Mouse (Mus musculus): ENCODE measurements around the gene Btg1. TPM values are rescaled to one million over a fixed set of nuclear protein-coding genes. Genes with fewer than 3 reads are reported as not detected.

Gene Btg1
- polyA plus RNA-seq (2015; fragmentation: Nextera tagmentation; extraction: Ambion mirVana), result 48.8 and 55.8 TPM in 2 replicates

DNA sequence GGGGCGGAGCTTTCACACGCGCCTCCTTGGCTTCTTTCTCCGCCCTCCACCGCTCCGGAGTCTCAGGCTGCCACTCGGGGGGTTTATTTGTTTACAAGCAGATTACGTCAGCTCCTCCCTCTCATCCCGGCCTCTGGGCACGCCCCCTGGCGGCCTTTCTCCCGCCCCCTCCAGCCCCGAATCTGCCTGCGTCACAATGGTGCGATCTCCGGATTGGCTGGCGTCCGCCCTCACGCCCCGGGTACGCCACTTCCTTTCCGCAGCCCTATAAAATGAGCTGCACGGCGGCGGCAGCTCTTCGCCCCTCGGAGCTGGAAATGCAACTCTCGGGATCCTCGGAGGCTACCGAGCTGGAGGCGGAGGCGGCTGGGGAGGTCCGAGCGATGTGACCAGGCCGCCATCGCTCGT, at the start of gene Btg1:
Gene Btg1, plus strand, starts transcription at position 298 of the 408 bp plus-strand sequence.
- Histone ChIP-seq H3K9ac (ENCODE audit: low read length) (peak within 1 kb of the TSS; percentile 97), H3K27me3 (ENCODE audit: control insufficient read depth, insufficient read depth, low read length) (no peaks in the 10 kb centered on the region), H3K36me3 (ENCODE audit: control insufficient read depth, insufficient read depth, low read length) (peaks cover 4% of the 10 kb centered on the region; the same call in 1 of the 2 replicates), H3K4me1 (ENCODE audit: control insufficient read depth, insufficient read depth, low read length) (peaks cover 6% of the 10 kb centered on the region), H3K4me2 (ENCODE audit: low read depth, low read length) (peak within 1 kb of the TSS; percentile 75), H3K4me3 (replicated peaks; ENCODE audit: low read length) (peak within 1 kb of the TSS; percentile 75), H3K9me3 (replicated peaks; ENCODE audit: control insufficient read depth, low read length) (no peaks in the 10 kb centered on the region), H3K27ac (ENCODE audit: low read length) (peak within 1 kb of the TSS; percentile 97)
- peak; percentile 97 for ATAC-seq (ENCODE audit: insufficient read depth, low FRiP score)
- WGBS, result under 1% methylated on average over 37 of the region's 37 CpGs

DNA sequence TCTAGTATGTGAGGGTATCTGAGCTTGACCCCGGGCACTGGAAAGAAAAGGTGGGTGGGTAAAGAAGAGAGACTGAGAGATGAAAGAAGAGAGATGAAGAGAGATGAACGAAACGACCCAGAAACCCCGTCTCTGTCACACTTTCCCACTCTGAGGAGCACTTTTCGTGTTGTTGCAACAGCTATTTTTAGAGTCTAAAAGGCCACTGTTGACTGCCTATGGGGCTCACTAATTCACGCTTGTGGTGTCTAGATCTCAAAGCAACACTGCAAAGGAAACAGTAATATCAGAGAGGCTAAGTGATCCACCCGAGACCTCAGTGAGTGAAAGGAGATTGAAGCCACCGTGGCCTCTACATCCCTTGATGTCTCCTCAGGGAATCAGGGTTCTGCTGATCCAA, 47.3 kb upstream of the Btg1 start:
- Histone ChIP-seq H3K36me3 (ENCODE audit: control insufficient read depth, insufficient read depth, low read length) (no peaks in the 10 kb centered on the region), H3K27me3 (ENCODE audit: control insufficient read depth, insufficient read depth, low read length) (no peaks in the 10 kb centered on the region), H3K4me1 (ENCODE audit: control insufficient read depth, insufficient read depth, low read length) (no peaks in the 10 kb centered on the region), H3K4me3 (replicated peaks; ENCODE audit: low read length) (no peak overlapping the region), H3K27ac (ENCODE audit: low read length) (no peak overlapping the region), H3K9me3 (replicated peaks; ENCODE audit: control insufficient read depth, low read length) (no peaks in the 10 kb centered on the region; the same call in 1 of the 2 replicates), H3K9ac (ENCODE audit: low read length) (no peak overlapping the region), H3K4me2 (ENCODE audit: low read depth, low read length) (no peak overlapping the region)
- ATAC-seq (ENCODE audit: insufficient read depth, low FRiP score), result no peak
- 70% methylated on average over 8 of the region's 8 CpGs for WGBS

DNA sequence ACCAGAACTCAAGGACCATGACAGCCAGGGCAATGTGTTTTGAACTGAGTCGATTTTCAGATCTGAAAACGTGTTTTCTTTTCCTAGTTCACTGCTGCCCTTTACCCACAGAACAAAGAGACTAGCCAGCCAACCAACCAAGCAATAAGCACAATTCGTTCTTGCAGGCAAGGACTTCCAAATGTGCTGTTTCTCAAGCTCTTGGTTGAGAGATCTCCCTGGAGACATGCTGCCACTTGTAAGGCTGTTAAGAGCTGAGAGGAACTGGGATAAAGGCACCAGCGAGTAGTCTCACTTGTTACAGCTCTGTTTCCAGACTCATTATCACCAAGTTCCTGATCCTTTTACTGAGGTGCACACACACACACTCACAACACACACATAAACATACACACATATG, 45.6 kb upstream of the Btg1 start:
- Histone ChIP-seq H3K4me1 (ENCODE audit: control insufficient read depth, insufficient read depth, low read length) (no peaks in the 10 kb centered on the region), H3K4me2 (ENCODE audit: low read depth, low read length) (no peak overlapping the region), H3K9ac (ENCODE audit: low read length) (no peak overlapping the region), H3K27ac (ENCODE audit: low read length) (no peak overlapping the region), H3K4me3 (replicated peaks; ENCODE audit: low read length) (no peak overlapping the region), H3K9me3 (replicated peaks; ENCODE audit: control insufficient read depth, low read length) (no peaks in the 10 kb centered on the region; the same call in 1 of the 2 replicates), H3K27me3 (ENCODE audit: control insufficient read depth, insufficient read depth, low read length) (no peaks in the 10 kb centered on the region), H3K36me3 (ENCODE audit: control insufficient read depth, insufficient read depth, low read length) (no peaks in the 10 kb centered on the region)
- WGBS, result 61% methylated on average over 4 of the region's 4 CpGs
- ATAC-seq (ENCODE audit: insufficient read depth, low FRiP score), result no peak

DNA sequence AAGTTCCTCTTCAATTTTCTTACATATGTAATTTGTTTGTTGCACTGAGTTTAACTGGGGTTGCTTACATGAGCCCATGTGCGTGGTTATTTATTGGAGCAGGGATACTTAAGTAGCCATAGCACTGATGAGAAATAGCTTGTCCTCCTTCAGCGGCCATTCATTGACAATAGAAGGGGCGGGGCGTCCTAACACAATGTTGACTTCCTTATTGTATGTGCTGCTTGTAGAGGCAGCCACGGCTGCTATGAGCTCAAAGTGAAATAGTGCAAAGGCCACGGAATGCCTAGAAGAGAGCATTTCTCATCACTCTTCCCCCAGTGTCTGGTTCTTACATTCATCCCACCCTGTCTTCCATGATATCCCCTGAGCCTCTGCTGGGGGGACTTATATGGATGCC, 42.0 kb upstream of the Btg1 start:
- no peak overlapping the region for H3K4me2 ChIP-seq (ENCODE audit: low read depth, low read length)
- no peak overlapping the region for H3K27ac ChIP-seq (ENCODE audit: low read length)
- no peak for ATAC-seq (ENCODE audit: insufficient read depth, low FRiP score)
- H3K9me3 ChIP-seq (replicated peaks; ENCODE audit: control insufficient read depth, low read length), result no peaks in the 10 kb centered on the region
- H3K27me3 ChIP-seq (ENCODE audit: control insufficient read depth, insufficient read depth, low read length), result no peaks in the 10 kb centered on the region
- H3K9ac ChIP-seq (ENCODE audit: low read length), result no peak overlapping the region
- H3K4me3 ChIP-seq (replicated peaks; ENCODE audit: low read length), result no peak overlapping the region
- no peaks in the 10 kb centered on the region for H3K36me3 ChIP-seq (ENCODE audit: control insufficient read depth, insufficient read depth, low read length)
- WGBS, result 72% methylated on average over 6 of the region's 6 CpGs
- H3K4me1 ChIP-seq (ENCODE audit: control insufficient read depth, insufficient read depth, low read length), result 0 out of 2 replicates have a peak, but pooled peaks cover 2% of the 10 kb centered on the region

DNA sequence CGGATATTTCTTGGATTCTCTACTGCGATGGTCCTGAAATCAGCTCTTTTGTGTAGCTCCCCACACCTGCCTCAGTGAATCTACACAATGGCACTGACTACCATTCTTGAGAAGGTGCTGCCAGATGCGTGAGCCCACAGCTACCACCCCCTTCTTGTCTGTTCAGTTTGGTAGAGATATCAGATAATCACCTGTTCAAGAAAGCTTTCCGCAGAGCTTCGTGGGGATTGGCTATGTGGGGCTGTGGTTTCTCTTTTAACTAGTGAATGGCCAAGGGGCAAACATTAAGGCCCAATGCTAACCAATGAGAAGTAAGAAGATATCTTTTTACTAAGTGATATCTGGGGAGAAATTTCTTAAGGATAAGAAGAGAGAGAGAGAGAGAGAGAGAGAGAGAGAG, 41.5 kb upstream of the Btg1 start:
- no peak overlapping the region for H3K4me3 ChIP-seq (replicated peaks; ENCODE audit: low read length)
- WGBS, result 78% methylated on average over 5 of the region's 5 CpGs
- no peaks in the 10 kb centered on the region for H3K36me3 ChIP-seq (ENCODE audit: control insufficient read depth, insufficient read depth, low read length)
- no peaks in the 10 kb centered on the region for H3K27me3 ChIP-seq (ENCODE audit: control insufficient read depth, insufficient read depth, low read length)
- 0 out of 2 replicates have a peak, but pooled peaks cover 2% of the 10 kb centered on the region for H3K4me1 ChIP-seq (ENCODE audit: control insufficient read depth, insufficient read depth, low read length)
- ATAC-seq (ENCODE audit: insufficient read depth, low FRiP score), result no peak
- H3K27ac ChIP-seq (ENCODE audit: low read length), result no peak overlapping the region
- H3K4me2 ChIP-seq (ENCODE audit: low read depth, low read length), result no peak overlapping the region
- no peak overlapping the region for H3K9ac ChIP-seq (ENCODE audit: low read length)
- no peaks in the 10 kb centered on the region for H3K9me3 ChIP-seq (replicated peaks; ENCODE audit: control insufficient read depth, low read length)

DNA sequence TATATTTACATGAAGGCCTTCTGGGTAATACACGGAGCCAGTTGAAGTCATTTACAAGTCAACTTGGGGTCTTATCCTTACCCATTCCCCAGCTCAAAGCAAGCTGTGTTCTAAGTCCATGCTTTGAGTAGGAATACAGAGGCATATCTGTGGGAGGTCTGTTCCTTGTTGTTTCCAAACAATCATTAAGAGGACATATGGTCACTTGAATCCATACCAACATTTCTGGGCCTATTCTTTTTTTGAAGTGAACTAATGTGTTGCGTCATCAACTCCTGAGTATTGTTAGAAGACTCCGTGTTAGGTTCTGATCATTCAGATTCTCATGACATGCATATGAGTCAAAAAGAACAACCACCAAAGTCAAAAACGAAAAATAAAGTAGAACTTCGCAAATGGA, 37.9 kb upstream of the Btg1 start:
- no peak overlapping the region for H3K4me2 ChIP-seq (ENCODE audit: low read depth, low read length)
- no peaks in the 10 kb centered on the region for H3K9me3 ChIP-seq (replicated peaks; ENCODE audit: control insufficient read depth, low read length)
- 0 out of 2 replicates have a peak, but pooled peaks cover 2% of the 10 kb centered on the region for H3K4me1 ChIP-seq (ENCODE audit: control insufficient read depth, insufficient read depth, low read length)
- no peak overlapping the region for H3K27ac ChIP-seq (ENCODE audit: low read length)
- H3K9ac ChIP-seq (ENCODE audit: low read length), result no peak overlapping the region
- 64% methylated on average over 5 of the region's 5 CpGs for WGBS
- H3K4me3 ChIP-seq (replicated peaks; ENCODE audit: low read length), result no peak overlapping the region
- no peak for ATAC-seq (ENCODE audit: insufficient read depth, low FRiP score)
- H3K36me3 ChIP-seq (ENCODE audit: control insufficient read depth, insufficient read depth, low read length), result no peaks in the 10 kb centered on the region
- no peaks in the 10 kb centered on the region for H3K27me3 ChIP-seq (ENCODE audit: control insufficient read depth, insufficient read depth, low read length)

DNA sequence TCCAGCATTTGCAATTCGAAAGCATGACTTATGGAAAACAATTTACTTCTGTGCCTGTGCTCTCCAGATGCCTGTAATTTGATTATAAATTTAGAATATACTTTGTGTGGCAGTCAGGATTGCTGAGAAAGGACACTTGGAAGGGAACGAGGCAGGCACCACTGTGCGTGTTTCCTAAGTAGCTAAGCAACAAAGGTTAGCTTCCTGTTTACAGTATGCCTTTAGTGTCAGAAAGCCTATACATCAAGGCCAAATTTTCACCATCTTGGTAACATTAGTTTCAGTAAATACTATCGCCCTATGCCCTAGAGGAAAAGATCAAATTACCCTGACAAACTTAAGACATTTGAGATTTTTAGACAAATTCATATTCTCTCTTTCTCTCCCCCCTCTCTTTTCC, 37.4 kb upstream of the Btg1 start:
- no peak overlapping the region for H3K27ac ChIP-seq (ENCODE audit: low read length)
- H3K27me3 ChIP-seq (ENCODE audit: control insufficient read depth, insufficient read depth, low read length), result no peaks in the 10 kb centered on the region
- H3K4me1 ChIP-seq (ENCODE audit: control insufficient read depth, insufficient read depth, low read length), result 0 out of 2 replicates have a peak, but pooled peaks cover 2% of the 10 kb centered on the region
- H3K4me3 ChIP-seq (replicated peaks; ENCODE audit: low read length), result no peak overlapping the region
- H3K4me2 ChIP-seq (ENCODE audit: low read depth, low read length), result no peak overlapping the region
- WGBS, result 46% methylated on average over 4 of the region's 4 CpGs
- H3K9me3 ChIP-seq (replicated peaks; ENCODE audit: control insufficient read depth, low read length), result no peaks in the 10 kb centered on the region
- no peak overlapping the region for H3K9ac ChIP-seq (ENCODE audit: low read length)
- no peaks in the 10 kb centered on the region for H3K36me3 ChIP-seq (ENCODE audit: control insufficient read depth, insufficient read depth, low read length)
- no peak for ATAC-seq (ENCODE audit: insufficient read depth, low FRiP score)

DNA sequence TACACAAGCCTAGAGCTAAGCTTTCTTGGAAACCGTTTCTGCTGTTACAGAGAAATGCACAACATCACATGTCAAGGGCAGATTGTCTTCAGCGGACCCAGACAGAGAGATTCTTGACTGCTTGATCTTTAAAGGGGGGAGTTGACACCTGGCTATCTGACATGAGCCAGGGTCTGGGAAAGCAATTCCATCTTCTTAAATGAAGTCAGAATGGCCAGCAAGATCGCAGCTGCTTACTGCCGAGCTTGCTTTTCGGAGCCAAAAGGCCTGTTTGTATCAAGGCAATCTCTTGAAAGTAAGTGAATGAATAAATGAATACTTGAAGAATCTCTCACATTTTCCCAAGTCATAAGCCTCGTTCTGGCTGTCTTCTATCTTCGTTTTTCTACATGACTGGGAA, 36.6 kb upstream of the Btg1 start:
- no peaks in the 10 kb centered on the region for H3K9me3 ChIP-seq (replicated peaks; ENCODE audit: control insufficient read depth, low read length)
- WGBS, result 63% methylated on average over 7 of the region's 7 CpGs
- H3K4me1 ChIP-seq (ENCODE audit: control insufficient read depth, insufficient read depth, low read length), result 0 out of 2 replicates have a peak, but pooled peaks cover 2% of the 10 kb centered on the region
- H3K27me3 ChIP-seq (ENCODE audit: control insufficient read depth, insufficient read depth, low read length), result no peaks in the 10 kb centered on the region
- ATAC-seq (ENCODE audit: insufficient read depth, low FRiP score), result no peak
- H3K4me2 ChIP-seq (ENCODE audit: low read depth, low read length), result no peak overlapping the region
- no peak overlapping the region for H3K9ac ChIP-seq (ENCODE audit: low read length)
- H3K36me3 ChIP-seq (ENCODE audit: control insufficient read depth, insufficient read depth, low read length), result no peaks in the 10 kb centered on the region
- no peak overlapping the region for H3K4me3 ChIP-seq (replicated peaks; ENCODE audit: low read length)
- H3K27ac ChIP-seq (ENCODE audit: low read length), result no peak overlapping the region

DNA sequence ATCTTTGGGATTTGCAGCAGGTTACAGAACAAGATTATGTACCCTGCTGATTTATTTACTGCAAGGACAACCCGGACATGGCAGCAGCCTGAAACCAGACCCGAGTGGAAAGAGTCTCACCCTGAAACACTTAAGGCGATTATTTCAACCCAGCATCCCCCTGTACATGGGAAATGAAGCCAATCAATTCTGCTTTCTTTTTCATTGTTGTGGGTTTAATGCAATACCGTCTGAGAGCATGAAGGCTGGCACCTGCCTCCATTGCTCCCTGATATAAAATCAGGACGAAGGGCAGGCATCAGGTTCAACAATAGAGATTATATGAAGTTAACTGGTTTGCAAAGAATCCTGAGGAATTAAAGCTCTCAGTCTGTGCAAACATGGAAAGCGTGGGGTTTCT, 35.6 kb upstream of the Btg1 start:
- no peak for ATAC-seq (ENCODE audit: insufficient read depth, low FRiP score)
- WGBS, result 59% methylated on average over 6 of the region's 6 CpGs

More for the DNA sequence above, 35.6 kb upstream of the Btg1 start:
- Histone ChIP-seq H3K27me3 (ENCODE audit: control insufficient read depth, insufficient read depth, low read length) (no peaks in the 10 kb centered on the region), H3K27ac (ENCODE audit: low read length) (no peak overlapping the region), H3K9ac (ENCODE audit: low read length) (no peak overlapping the region), H3K4me2 (ENCODE audit: low read depth, low read length) (no peak overlapping the region), H3K4me1 (ENCODE audit: control insufficient read depth, insufficient read depth, low read length) (0 out of 2 replicates have a peak, but pooled peaks cover 5% of the 10 kb centered on the region), H3K9me3 (replicated peaks; ENCODE audit: control insufficient read depth, low read length) (no peaks in the 10 kb centered on the region), H3K36me3 (ENCODE audit: control insufficient read depth, insufficient read depth, low read length) (no peaks in the 10 kb centered on the region), H3K4me3 (replicated peaks; ENCODE audit: low read length) (no peak overlapping the region)

Data from stomach, embryonic 16.5 days (tissue).